Mouse (Mus musculus): Measurements from ENCODE around the gene Syce3.
"Not testable (repeated sequence)": the region's sequence is repeated elsewhere in the genome, so short reads cannot be mapped to it uniquely, and the experiment has no call there.

GRCm38 (mm10) chr15:89430771-89431170 lies 20.5 kb upstream of the Syce3 start:
- not testable (repeated sequence) for TF ChIP-seq CTCF (IDR thresholded peaks at IDR 0.05; ENCODE audit: borderline replicate concordance, extremely low read depth, insufficient read depth, insufficient read length); POLR2A (IDR thresholded peaks at IDR 0.05; ENCODE audit: borderline replicate concordance, extremely low read depth, insufficient read depth, insufficient read length, poor library complexity, severe bottlenecking)

All from brain, embryonic 14.5 days (tissue).